Mouse (Mus musculus) adrenal gland, adult 18-20 months (tissue): ENCODE measurements at regions not wholly inside any gene's neighbourhood (a gene's known extent, or its start where the extent isn't known, plus 50 kb on each side); places are given as distances from the start of the nearest gene placed in this dataset.

ENCODE experiments used
- DNase-seq, 2 experiments: peaks; one replicate each; pipeline ENCODE4 v3.0.0; 2021 to 2022; ENCODE audit warnings: low spot score in 2 of 2

DNA sequence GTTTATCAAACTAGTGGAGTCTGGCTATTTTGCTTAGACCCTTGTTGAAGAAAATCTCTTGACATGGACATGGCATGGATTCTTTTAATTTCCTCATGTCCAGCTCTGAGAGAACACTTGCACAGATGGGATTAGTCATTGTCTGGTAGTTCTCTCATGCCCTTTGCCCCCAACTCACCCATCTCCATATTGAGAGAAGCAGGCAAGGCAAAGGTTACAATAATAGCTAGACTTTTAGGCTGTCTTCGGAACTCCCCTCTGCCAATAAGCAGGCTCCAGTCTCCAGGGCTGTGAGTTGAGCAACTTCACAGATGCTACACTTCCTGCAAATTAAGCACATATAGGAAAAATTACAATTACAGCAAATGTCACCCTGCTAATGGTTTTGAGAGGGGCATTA is 558.0 kb upstream of the Alcam start:
- DNase-seq: no peak

DNA sequence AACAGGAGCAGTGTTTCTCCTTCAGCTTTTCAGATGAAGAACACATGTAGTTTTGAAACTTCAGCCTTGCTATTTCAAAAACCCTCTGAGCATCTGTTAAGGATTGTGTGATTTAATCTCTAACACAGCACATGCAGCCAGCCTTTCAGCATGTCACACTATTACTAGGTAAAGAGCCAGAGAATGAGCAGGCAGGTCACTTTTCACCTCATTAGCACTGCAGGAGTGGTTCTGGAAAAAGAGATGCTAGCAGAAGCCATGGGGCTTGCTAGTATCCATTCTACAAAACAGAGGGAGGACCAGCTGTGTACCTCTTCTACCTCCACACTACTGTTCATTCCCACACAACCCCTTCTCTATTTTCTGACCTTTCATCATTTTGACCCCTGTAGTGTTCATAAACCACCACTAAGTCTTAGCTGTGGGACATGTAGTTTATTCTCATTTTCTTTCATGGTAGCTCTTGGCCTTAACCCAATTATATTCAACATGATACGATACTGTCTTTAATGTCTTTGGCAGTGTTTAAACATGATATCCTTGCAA is 535.1 kb upstream of the Alcam start:
- no peak for DNase-seq

GRCm38 (mm10) chr16:52984336-52984735 is 530.5 kb upstream of the Alcam start:
- DNase-seq: no peak

GRCm38 (mm10) chr16:52980995-52981394 is 527.1 kb upstream of the Alcam start:
- DNase-seq: no peak

DNA sequence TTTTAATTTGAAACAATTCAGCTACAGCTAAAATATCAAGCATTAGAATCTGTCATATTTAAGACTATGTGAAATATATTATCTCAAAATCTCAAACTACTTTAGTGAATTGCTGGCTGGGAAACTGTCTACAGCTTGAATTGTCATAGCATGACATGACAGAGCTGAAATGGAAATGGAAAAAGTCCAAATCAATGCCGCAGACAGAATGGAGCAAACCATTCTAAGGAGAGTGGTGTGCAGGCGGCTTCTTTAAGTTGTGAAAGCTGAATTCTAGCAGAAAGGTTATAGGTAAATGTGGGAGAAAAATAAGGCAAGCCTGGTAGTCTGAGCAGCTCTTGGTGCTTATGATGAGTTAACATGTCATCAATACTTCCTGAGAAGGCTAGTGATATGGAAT is 518.9 kb upstream of the Alcam start:
- no peak for DNase-seq

- no peak for DNase-seq
Measured at GRCm38 (mm10) chr16:52947679-52948078, 493.8 kb upstream of the Alcam start.

DNA sequence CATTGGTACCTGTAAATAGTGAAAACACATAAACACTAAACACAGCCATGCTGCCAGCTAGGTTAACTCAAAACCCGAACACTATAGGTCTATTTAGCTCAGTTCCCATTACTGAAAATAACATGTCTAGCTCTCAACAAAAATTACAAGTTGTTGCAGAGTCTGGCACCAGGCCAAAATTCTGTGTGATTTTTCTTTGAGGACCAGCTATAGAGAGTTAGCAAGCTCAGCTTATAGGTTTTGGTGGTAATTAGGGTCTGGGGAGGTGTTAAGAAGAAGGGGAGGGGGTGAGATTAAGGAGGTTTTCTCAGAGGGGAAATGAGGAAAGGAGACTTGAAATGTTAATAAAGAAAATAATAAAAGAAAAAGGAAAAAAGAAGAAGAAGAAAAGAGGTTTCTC is 480.9 kb upstream of the Alcam start:
- no peak for DNase-seq

DNA sequence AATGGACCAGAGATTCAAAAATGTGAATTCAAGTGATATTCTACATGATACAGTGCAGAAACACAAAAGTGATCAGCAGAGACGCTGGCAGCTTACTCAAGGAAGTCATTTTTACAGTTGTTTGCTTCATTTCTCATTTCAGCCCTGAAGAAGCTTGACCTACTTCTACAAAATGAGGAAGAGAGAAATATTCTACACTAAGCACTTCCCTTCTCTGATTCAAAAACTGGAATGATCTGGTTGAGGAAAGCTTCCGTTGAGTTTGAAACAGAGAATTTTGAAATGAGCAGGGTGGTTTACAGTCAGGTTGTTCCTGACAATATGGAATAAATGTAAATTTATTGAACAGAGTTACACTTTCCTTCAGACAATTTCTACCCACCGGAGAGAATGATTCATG is 478.1 kb upstream of the Alcam start:
- no peak for DNase-seq

GRCm38 (mm10) chr16:52892467-52893255 is 438.8 kb upstream of the Alcam start:
- no peak for DNase-seq

DNA sequence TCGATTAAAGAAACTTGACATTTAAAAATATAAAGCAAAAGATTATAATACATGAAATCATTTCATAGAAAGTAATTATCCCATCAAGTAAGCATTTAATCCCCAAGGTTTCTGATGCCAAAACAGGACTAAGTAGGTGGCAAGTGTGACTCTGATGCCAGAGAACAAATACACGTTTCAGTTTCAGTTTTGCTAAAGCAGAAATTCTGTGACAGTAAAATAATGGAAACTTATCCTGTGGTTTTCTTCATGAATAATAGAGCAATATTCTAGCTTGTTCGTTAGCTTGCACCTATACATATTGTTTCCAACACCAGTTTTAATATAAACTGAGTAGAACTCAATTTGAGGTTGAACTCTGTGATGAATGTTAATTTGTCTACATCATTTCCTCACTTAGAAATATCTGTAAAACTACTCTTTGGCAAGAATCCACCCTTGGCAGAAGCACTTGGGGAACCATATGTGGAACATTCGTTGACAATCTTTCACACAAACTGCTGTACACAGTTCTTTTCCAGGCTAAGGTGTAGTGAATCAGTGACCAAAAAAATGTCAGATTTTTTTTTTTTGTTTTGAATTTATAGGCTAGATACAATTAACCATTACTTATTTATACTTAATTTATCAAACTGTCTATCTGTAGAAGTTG is 425.7 kb upstream of the Alcam start:
- DNase-seq: no peak

DNA sequence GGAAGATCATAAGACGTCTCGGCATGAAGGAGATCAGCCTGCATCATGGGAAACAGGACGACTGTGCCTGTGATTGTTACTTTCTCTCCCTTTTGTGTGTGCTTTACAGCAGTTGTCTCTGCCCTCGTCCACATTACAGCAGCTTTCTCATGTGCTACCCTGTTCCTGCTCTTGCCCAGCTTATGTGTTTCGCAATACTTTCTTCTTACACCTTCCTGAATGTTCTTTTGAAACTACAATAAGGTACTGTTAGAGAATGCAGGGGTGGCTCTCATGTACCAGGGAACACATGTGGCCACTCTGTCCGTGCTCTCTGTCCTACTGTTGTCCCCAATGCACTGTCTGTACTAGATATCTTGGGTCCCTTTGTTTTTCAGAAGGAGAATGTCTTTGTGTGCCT is 414.0 kb upstream of the Alcam start:
- no peak for DNase-seq

DNA sequence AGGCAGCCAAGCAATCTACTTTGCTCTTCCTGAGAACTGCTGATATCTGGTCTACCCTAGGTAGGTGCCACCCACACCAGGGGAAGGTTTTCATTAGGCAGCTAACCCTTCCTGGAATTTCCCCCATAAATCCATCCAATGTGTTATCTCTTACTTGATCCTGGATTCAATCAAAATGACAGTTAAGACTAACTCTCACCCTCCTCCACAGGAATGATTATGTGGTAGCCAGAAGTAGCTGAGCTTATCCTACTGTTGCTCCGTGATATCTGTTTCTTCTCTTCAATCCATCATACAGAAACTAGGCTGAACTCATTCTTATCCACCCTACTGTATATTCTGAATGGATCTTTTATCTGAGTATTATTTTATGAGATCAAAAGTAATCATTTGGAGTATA is 409.7 kb upstream of the Alcam start:
- DNase-seq: no peak

GRCm38 (mm10) chr16:52861263-52861662 is 407.4 kb upstream of the Alcam start:
- no peak for DNase-seq

DNA sequence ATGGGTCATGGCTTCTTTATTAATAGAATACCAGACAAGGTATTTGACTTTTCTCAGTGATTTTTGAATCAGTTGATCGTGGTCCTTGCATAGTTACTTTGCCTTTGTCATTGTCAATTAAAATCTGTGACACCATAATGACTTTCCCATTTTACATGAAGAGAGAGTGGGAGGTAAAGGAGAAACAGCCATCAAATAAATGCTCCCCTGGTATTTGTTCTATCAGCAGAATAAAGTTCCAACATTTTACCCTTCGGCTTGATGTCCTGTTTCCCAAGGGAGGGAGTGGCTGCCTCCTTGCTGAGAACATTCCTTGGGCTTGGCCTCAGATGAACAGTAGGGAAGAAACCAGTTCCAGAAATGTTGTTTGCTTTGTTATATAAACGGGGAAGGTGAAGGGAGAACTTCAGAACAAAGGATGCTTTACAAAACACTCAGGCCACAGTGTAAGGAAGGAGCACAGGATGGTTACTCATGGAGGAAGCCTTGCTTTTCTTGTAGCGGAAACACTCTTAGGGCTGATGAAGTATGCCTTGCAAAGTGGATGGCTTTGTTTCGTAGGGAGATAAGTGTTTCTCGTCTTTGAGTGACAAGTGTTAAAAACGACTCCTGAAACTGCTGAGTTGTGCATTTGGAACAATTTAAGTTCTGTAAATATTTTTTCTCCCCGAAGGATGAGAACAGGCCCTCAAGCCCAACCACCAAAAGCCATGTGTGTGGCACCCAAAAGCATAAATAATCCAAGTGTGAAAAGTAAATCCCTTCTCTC is 404.8 kb upstream of the Alcam start:
- no peak for DNase-seq

DNA sequence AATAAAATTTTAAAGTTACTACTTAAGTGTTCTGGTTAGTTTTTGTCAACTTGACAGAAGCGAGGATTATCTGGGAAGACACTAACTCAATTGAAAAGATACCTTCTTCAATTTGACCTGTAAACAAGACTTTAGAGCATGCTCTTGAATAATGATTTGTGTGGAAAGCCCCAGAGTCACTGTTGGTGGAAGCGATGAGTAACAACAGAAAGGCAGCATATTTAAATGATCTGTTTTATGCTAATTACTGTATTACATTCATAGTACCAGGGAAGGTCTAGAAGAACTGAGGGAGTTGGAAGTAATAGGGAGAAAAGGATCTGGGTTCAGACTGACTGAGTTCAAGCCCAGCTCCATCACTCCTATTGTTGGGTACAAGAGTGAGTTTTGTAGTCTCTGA is 397.3 kb upstream of the Alcam start:
- no peak for DNase-seq

- no peak for DNase-seq
Measured at GRCm38 (mm10) chr16:52818976-52819375, 365.1 kb upstream of the Alcam start.

- DNase-seq: no peak
Measured at GRCm38 (mm10) chr16:52811219-52811618, 357.3 kb upstream of the Alcam start.

GRCm38 (mm10) chr16:52804365-52804764 is 350.5 kb upstream of the Alcam start:
- no peak for DNase-seq

- DNase-seq: no peak
Measured at GRCm38 (mm10) chr16:52799715-52800392, 346.0 kb upstream of the Alcam start.

DNA sequence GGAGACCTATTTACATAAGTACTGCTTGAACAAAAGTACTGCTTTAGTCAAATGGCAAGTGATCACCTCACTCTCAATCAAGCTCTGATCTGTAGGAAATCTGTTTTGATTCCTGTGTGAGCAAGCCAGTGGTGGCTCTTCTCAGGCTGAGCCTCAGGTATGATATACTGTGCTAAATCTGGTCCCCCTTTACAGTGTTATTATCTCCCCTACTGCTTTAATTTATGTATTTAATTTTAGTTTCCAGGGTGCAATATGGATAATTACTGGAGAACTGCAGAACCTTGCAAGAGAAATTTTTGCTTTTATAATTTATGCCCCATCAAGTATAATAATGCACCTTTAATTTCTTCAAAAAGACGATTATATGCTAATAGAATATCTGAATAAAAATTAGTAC is 341.3 kb upstream of the Alcam start:
- no peak for DNase-seq

- no peak for DNase-seq
Measured at GRCm38 (mm10) chr16:52789946-52790345, 336.1 kb upstream of the Alcam start.
